Mouse (Mus musculus) kidney, adult 2 months (tissue): Measurements from ENCODE around the gene Stk39.

Experiments used
- CTCF ChIP-seq: fragments of 200-500 bp; conservative IDR thresholded peaks from 2 replicates; pipeline ENCODE4 v1.5.1; 2011; ENCODE audit warnings: low read depth, mild to moderate bottlenecking, control low read depth, low read length, moderate library complexity, mixed read lengths; ENCODE audit not compliant: insufficient read depth, insufficient read length
- POLR2A ChIP-seq: fragments of 200-500 bp; IDR thresholded peaks from one replicate; pipeline ENCODE4 v1.6.1; 2011; ENCODE audit warnings: low read depth, low read length, control low read depth

DNA sequence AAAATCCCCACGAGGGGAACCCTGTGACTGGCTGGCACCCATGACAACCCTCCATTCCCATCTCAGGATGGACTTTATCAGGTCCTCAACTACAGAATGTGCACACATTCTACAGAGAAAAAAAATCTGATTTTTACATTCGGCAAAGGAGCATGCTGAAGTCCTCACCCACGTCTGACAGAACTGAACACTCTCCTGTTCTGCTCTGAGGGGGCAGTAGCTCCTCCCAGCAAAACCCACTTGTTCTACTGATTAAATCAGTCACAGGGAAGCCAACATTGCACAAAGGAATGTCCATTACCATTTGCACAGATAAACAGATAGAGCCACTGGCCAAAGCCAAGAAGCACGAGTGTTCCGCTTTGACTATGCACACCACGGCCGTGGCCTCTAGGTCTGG is 52.3 kb downstream of the Stk39 start:
- TF ChIP-seq POLR2A, result no peak
- no peak for TF ChIP-seq CTCF
